Mouse (Mus musculus): ENCODE data around the gene Pum2. TPM values are rescaled to one million over a fixed set of nuclear protein-coding genes. Genes with fewer than 3 reads are reported as not detected.
A peak's percentile ranks its signal among the peaks of the same experiment; 100 is the strongest.

Gene Pum2
- polyA plus RNA-seq, 2 experiments: 57.5 to 64.3 TPM

GRCm38 (mm10) chr12:8782565-8782964 is 108.6 kb downstream of the Pum2 start:
- no peak overlapping the region for H3K27ac ChIP-seq (replicated peaks; ENCODE audit: low read depth, low read length)
- H3K9ac ChIP-seq (ENCODE audit: low read depth, low read length, severe bottlenecking): no peak overlapping the region
- no peak for TF ChIP-seq POLR2A (IDR thresholded peaks at IDR 0.05; ENCODE audit: borderline replicate concordance, extremely low read depth, insufficient read depth, insufficient read length)
- H3K4me2 ChIP-seq (replicated peaks; ENCODE audit: low read depth, low read length, severe bottlenecking): no peak overlapping the region
- H3K9me3 ChIP-seq (ENCODE audit: control insufficient read depth, low read length): no peaks in the 10 kb centered on the region
- WGBS: 61% methylated on average over 3 of the region's 3 CpGs
- peaks cover 66% of the 10 kb centered on the region for H3K4me1 ChIP-seq (ENCODE audit: control insufficient read depth, insufficient read depth, low read length)
- H3K4me3 ChIP-seq (replicated peaks; ENCODE audit: low read length): no peak overlapping the region
- no peak for DNase-seq (ENCODE audit: low spot score)
- H3K27me3 ChIP-seq (ENCODE audit: control insufficient read depth, insufficient read depth, low read length): no peaks in the 10 kb centered on the region
- ATAC-seq (ENCODE audit: low FRiP score, low read depth): no peak
- peaks cover 14% of the 10 kb centered on the region for H3K36me3 ChIP-seq (ENCODE audit: control insufficient read depth, insufficient read depth, low read length)

GRCm38 (mm10) chr12:8784189-8784588 is 110.3 kb downstream of the Pum2 start:
- H3K36me3 ChIP-seq (ENCODE audit: control insufficient read depth, insufficient read depth, low read length): peaks cover 20% of the 10 kb centered on the region
- H3K4me1 ChIP-seq (ENCODE audit: control insufficient read depth, insufficient read depth, low read length): peaks cover 55% of the 10 kb centered on the region
- no peak overlapping the region for H3K4me3 ChIP-seq (replicated peaks; ENCODE audit: low read length)
- no peaks in the 10 kb centered on the region for H3K27me3 ChIP-seq (ENCODE audit: control insufficient read depth, insufficient read depth, low read length)
- no peak overlapping the region for H3K9ac ChIP-seq (ENCODE audit: low read depth, low read length, severe bottlenecking)
- ATAC-seq (ENCODE audit: low FRiP score, low read depth) (no peak), DNase-seq (ENCODE audit: low spot score) (no peak)
- H3K27ac ChIP-seq (replicated peaks; ENCODE audit: low read depth, low read length): no peak overlapping the region
- no peaks in the 10 kb centered on the region for H3K9me3 ChIP-seq (ENCODE audit: control insufficient read depth, low read length)
- 75% methylated on average over 9 of the region's 9 CpGs for WGBS
- no peak overlapping the region for H3K4me2 ChIP-seq (replicated peaks; ENCODE audit: low read depth, low read length, severe bottlenecking)
- TF ChIP-seq POLR2A (IDR thresholded peaks at IDR 0.05; ENCODE audit: borderline replicate concordance, extremely low read depth, insufficient read depth, insufficient read length): no peak

GRCm38 (mm10) chr12:8786476-8786875 is 112.5 kb downstream of the Pum2 start:
- Histone ChIP-seq H3K4me1 (ENCODE audit: control insufficient read depth, insufficient read depth, low read length) (peaks cover 35% of the 10 kb centered on the region), H3K36me3 (ENCODE audit: control insufficient read depth, insufficient read depth, low read length) (peaks cover 33% of the 10 kb centered on the region), H3K27me3 (ENCODE audit: control insufficient read depth, insufficient read depth, low read length) (no peaks in the 10 kb centered on the region), H3K4me3 (replicated peaks; ENCODE audit: low read length) (no peak overlapping the region), H3K9me3 (ENCODE audit: control insufficient read depth, low read length) (no peaks in the 10 kb centered on the region), H3K27ac (replicated peaks; ENCODE audit: low read depth, low read length) (no peak overlapping the region), H3K9ac (ENCODE audit: low read depth, low read length, severe bottlenecking) (no peak overlapping the region), H3K4me2 (replicated peaks; ENCODE audit: low read depth, low read length, severe bottlenecking) (no peak overlapping the region)
- no peak for ATAC-seq (ENCODE audit: low FRiP score, low read depth)
- peak; percentile 32 for DNase-seq (ENCODE audit: low spot score)
- no peak for TF ChIP-seq POLR2A (IDR thresholded peaks at IDR 0.05; ENCODE audit: borderline replicate concordance, extremely low read depth, insufficient read depth, insufficient read length)
- 59% methylated on average over 5 of the region's 5 CpGs for WGBS

GRCm38 (mm10) chr12:8786984-8787730 is 113.2 kb downstream of the Pum2 start:
- no peaks in the 10 kb centered on the region for H3K27me3 ChIP-seq (ENCODE audit: control insufficient read depth, insufficient read depth, low read length)
- no peak overlapping the region for H3K27ac ChIP-seq (replicated peaks; ENCODE audit: low read depth, low read length)
- 81% methylated on average over 12 of the region's 12 CpGs for WGBS
- no peak overlapping the region for H3K9ac ChIP-seq (ENCODE audit: low read depth, low read length, severe bottlenecking)
- no peak overlapping the region for H3K4me2 ChIP-seq (replicated peaks; ENCODE audit: low read depth, low read length, severe bottlenecking)
- ATAC-seq (ENCODE audit: low FRiP score, low read depth) (no peak), DNase-seq (ENCODE audit: low spot score) (no peak)
- H3K36me3 ChIP-seq (ENCODE audit: control insufficient read depth, insufficient read depth, low read length): peaks cover 40% of the 10 kb centered on the region
- peaks cover 28% of the 10 kb centered on the region for H3K4me1 ChIP-seq (ENCODE audit: control insufficient read depth, insufficient read depth, low read length)
- no peaks in the 10 kb centered on the region for H3K9me3 ChIP-seq (ENCODE audit: control insufficient read depth, low read length)
- no peak overlapping the region for H3K4me3 ChIP-seq (replicated peaks; ENCODE audit: low read length)
- no peak for TF ChIP-seq POLR2A (IDR thresholded peaks at IDR 0.05; ENCODE audit: borderline replicate concordance, extremely low read depth, insufficient read depth, insufficient read length)

- H3K27ac ChIP-seq (replicated peaks; ENCODE audit: low read depth, low read length): no peak overlapping the region
- WGBS: 79% methylated on average over 3 of the region's 3 CpGs
- DNase-seq (ENCODE audit: low spot score): no peak
These were observed 114.5 kb downstream of the Pum2 start for GRCm38 (mm10) chr12:8788469-8788868.

More at GRCm38 (mm10) chr12:8788469-8788868, 114.5 kb downstream of the Pum2 start:
- peaks cover 16% of the 10 kb centered on the region for H3K4me1 ChIP-seq (ENCODE audit: control insufficient read depth, insufficient read depth, low read length)
- H3K4me3 ChIP-seq (replicated peaks; ENCODE audit: low read length): no peak overlapping the region
- TF ChIP-seq POLR2A (IDR thresholded peaks at IDR 0.05; ENCODE audit: borderline replicate concordance, extremely low read depth, insufficient read depth, insufficient read length): no peak
- ATAC-seq (ENCODE audit: low FRiP score, low read depth): no peak
- H3K27me3 ChIP-seq (ENCODE audit: control insufficient read depth, insufficient read depth, low read length): no peaks in the 10 kb centered on the region
- H3K4me2 ChIP-seq (replicated peaks; ENCODE audit: low read depth, low read length, severe bottlenecking): no peak overlapping the region
- H3K9me3 ChIP-seq (ENCODE audit: control insufficient read depth, low read length): no peaks in the 10 kb centered on the region
- peaks cover 53% of the 10 kb centered on the region for H3K36me3 ChIP-seq (ENCODE audit: control insufficient read depth, insufficient read depth, low read length)
- no peak overlapping the region for H3K9ac ChIP-seq (ENCODE audit: low read depth, low read length, severe bottlenecking)

Measured in limb, embryonic 14.5 days (tissue).